Mouse (Mus musculus): Measurements from ENCODE around the gene Nop14. TPM values are rescaled to one million over a fixed set of nuclear protein-coding genes. Genes with fewer than 3 reads are reported as not detected.

The Nop14 gene
- 34.9 and 35.5 TPM in 2 replicates for polyA plus RNA-seq (2014; fragmentation: Nextera tagmentation; extraction: Ambion mirVana)

DNA sequence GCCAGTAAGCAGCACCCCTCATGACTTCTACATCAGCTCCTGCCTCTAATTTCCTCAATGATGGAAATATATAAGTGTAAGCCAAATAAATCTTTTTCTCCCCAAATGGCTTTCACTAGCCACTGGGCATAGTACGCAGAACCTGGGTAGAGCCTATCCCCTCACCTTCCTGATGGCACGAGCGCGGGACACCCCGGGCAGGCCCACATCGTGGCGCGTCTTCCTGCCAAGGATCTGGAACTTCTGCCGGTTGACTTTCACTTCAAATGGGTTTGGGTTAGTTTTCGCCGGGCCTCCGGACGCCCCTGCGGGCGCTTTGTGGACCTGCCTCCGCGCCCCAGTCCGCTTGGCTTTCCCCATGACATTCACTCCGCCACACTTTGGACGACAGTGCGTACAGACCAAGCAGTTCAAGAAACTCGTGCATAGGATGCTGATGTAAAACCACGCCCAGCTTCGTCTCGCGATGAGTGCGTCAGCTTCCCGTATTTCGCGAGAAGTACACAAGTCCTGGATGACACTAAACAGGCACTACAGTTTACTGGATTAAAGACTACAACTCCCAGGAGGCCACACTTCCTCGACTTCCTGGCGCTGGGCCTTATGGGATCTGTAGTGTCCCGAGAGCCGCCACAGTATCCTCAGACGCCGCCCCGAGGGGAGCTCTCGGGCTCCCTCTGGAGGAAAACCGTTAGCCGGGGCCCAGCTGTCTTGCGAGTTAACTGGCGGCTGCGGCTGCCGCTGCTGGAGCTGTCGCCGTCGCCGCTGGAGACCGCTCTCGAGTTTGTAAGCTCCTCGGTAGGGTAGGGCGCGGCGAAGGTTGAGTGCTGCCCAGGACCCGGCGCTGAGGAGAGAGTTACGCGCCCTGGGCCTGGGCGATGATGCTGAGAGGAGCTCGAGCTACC, at the start of gene Nop14, which contains the start of gene Grk4:
Gene Nop14, minus strand, starts transcription at position 463 of the 905 bp plus-strand sequence.
Gene Grk4, plus strand, starts transcription at position 694 of the 905 bp plus-strand sequence.
- Histone ChIP-seq H3K9me3 (ENCODE audit: control insufficient read depth, low read length) (no peaks in the 10 kb centered on the region), H3K4me3 (ENCODE audit: low read depth, low read length) (peak within 1 kb of the TSS; percentile 54), H3K27me3 (ENCODE audit: control insufficient read depth, insufficient read depth, low read length) (no peaks in the 10 kb centered on the region), H3K36me3 (ENCODE audit: control insufficient read depth, insufficient read depth, low read length) (peaks cover 8% of the 10 kb centered on the region; the same call in 1 of the 2 replicates), H3K27ac (ENCODE audit: low read depth, low read length) (peak within 1 kb of the TSS; percentile 76), H3K9ac (ENCODE audit: low read length) (peak within 1 kb of the TSS; percentile 68), H3K4me1 (ENCODE audit: control insufficient read depth, insufficient read depth, low read length) (peaks cover 9% of the 10 kb centered on the region), H3K4me2 (peak within 1 kb of the TSS; percentile 59)
- ATAC-seq (ENCODE audit: low FRiP score): peak; percentile 100
- peak; percentile 100 for DNase-seq (ENCODE audit: low spot score, missing footprints)
- under 1% methylated on average over 60 of the region's 60 CpGs for WGBS

DNA sequence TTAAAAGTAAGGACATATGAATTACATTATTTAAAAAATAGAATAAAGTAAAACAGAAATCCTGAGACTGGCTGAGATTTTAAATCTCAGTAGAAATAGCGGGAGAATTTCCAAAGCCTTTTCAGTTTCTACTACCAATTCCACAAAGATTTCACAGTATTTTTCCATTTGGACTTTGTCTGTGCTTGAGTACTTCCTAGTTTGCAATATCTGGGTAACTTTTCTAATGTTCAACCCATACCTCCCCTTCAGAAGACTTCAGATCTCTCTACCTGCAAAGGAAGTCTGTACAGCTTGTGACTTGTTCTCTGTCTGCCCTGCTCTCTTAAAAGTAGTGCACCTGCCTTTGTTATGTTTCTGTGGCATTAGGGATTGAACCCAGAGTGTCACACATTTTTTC, 48.5 kb upstream of the Nop14 start:
- Histone ChIP-seq H3K4me3 (ENCODE audit: low read depth, low read length) (no peak overlapping the region), H3K27me3 (ENCODE audit: control insufficient read depth, insufficient read depth, low read length) (no peaks in the 10 kb centered on the region), H3K27ac (ENCODE audit: low read depth, low read length) (no peak overlapping the region), H3K4me1 (ENCODE audit: control insufficient read depth, insufficient read depth, low read length) (no peaks in the 10 kb centered on the region), H3K4me2 (no peak overlapping the region), H3K36me3 (ENCODE audit: control insufficient read depth, insufficient read depth, low read length) (no peaks in the 10 kb centered on the region), H3K9me3 (ENCODE audit: control insufficient read depth, low read length) (no peaks in the 10 kb centered on the region), H3K9ac (ENCODE audit: low read length) (no peak overlapping the region)
- no peak for DNase-seq (ENCODE audit: low spot score, missing footprints)
- ATAC-seq (ENCODE audit: low FRiP score): no peak
- 100% methylated on average over 1 of the region's 1 CpGs for WGBS

DNA sequence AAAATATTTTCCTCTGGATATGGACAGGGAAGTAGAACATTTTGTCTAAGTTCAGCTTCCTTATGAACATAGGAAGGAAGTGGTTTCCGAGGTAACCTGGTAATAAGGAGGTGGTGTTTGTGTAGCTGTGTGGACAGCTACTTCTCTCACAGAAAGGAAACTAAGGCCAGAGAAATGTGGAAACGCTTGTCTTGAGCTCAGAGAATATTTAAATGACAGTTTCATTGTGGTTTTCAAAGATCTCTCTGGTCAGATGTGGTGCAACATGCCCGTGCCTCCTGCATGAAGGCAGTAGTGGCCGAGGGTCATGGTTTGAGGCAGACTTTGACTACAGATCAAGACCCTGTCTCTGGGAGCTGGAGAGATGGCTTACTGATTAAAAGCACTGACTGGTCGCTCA, 35.6 kb upstream of the Nop14 start:
- H3K9me3 ChIP-seq (ENCODE audit: control insufficient read depth, low read length): no peaks in the 10 kb centered on the region
- no peaks in the 10 kb centered on the region for H3K36me3 ChIP-seq (ENCODE audit: control insufficient read depth, insufficient read depth, low read length)
- H3K4me2 ChIP-seq: no peak overlapping the region
- ATAC-seq (ENCODE audit: low FRiP score) (no peak), DNase-seq (ENCODE audit: low spot score, missing footprints) (no peak)
- no peak overlapping the region for H3K9ac ChIP-seq (ENCODE audit: low read length)
- 76% methylated on average over 5 of the region's 5 CpGs for WGBS
- no peaks in the 10 kb centered on the region for H3K27me3 ChIP-seq (ENCODE audit: control insufficient read depth, insufficient read depth, low read length)
- H3K4me3 ChIP-seq (ENCODE audit: low read depth, low read length): no peak overlapping the region
- no peak overlapping the region for H3K27ac ChIP-seq (ENCODE audit: low read depth, low read length)
- H3K4me1 ChIP-seq (ENCODE audit: control insufficient read depth, insufficient read depth, low read length): no peaks in the 10 kb centered on the region

DNA sequence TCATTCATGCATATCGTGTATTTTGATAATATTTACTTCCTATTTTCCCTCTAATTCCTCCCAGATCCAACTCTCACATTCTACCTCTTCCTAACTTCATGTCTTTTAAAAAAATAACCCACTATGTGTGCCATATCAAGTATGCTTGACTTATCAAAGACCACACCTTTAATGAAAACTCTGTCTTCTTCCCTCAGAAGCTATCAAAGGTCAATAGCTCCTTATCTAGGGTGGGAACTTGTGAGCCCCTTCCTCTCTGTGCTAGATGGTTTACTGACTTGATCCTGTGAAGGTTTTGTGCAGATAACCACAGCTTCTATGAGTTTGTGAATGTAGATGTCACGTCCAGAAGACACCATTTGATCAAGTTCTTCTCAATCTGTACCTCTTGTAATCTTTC, 32.8 kb upstream of the Nop14 start:
- Histone ChIP-seq H3K9ac (ENCODE audit: low read length) (no peak overlapping the region), H3K9me3 (ENCODE audit: control insufficient read depth, low read length) (no peaks in the 10 kb centered on the region), H3K4me1 (ENCODE audit: control insufficient read depth, insufficient read depth, low read length) (no peaks in the 10 kb centered on the region), H3K36me3 (ENCODE audit: control insufficient read depth, insufficient read depth, low read length) (no peaks in the 10 kb centered on the region), H3K4me2 (no peak overlapping the region), H3K27me3 (ENCODE audit: control insufficient read depth, insufficient read depth, low read length) (no peaks in the 10 kb centered on the region), H3K27ac (ENCODE audit: low read depth, low read length) (no peak overlapping the region), H3K4me3 (ENCODE audit: low read depth, low read length) (no peak overlapping the region)
- 66% methylated on average over 2 of the region's 2 CpGs for WGBS
- ATAC-seq (ENCODE audit: low FRiP score) (no peak), DNase-seq (ENCODE audit: low spot score, missing footprints) (no peak)

- no peaks in the 10 kb centered on the region for H3K27me3 ChIP-seq (ENCODE audit: control insufficient read depth, insufficient read depth, low read length)
- no peaks in the 10 kb centered on the region for H3K4me1 ChIP-seq (ENCODE audit: control insufficient read depth, insufficient read depth, low read length)
- no peak overlapping the region for H3K4me2 ChIP-seq
- H3K4me3 ChIP-seq (ENCODE audit: low read depth, low read length): no peak overlapping the region
- ATAC-seq (ENCODE audit: low FRiP score): no peak
- no peak for DNase-seq (ENCODE audit: low spot score, missing footprints)
- H3K27ac ChIP-seq (ENCODE audit: low read depth, low read length): no peak overlapping the region
- no peak overlapping the region for H3K9ac ChIP-seq (ENCODE audit: low read length)
- WGBS: 98% methylated on average over 1 of the region's 1 CpGs
- no peaks in the 10 kb centered on the region for H3K36me3 ChIP-seq (ENCODE audit: control insufficient read depth, insufficient read depth, low read length)
- no peaks in the 10 kb centered on the region for H3K9me3 ChIP-seq (ENCODE audit: control insufficient read depth, low read length)
Observed at GRCm38 (mm10) chr5:34689868-34690267, 29.9 kb upstream of the Nop14 start.

GRCm38 (mm10) chr5:34670280-34670679, 10.3 kb upstream of the Nop14 start:
- ATAC-seq (ENCODE audit: low FRiP score) (no peak), DNase-seq (ENCODE audit: low spot score, missing footprints) (no peak)
- no peaks in the 10 kb centered on the region for H3K36me3 ChIP-seq (ENCODE audit: control insufficient read depth, insufficient read depth, low read length)

GRCm38 (mm10) chr5:34669493-34669892, 9.5 kb upstream of the Nop14 start:
- Histone ChIP-seq H3K27ac (ENCODE audit: low read depth, low read length) (no peak overlapping the region), H3K9me3 (ENCODE audit: control insufficient read depth, low read length) (no peaks in the 10 kb centered on the region), H3K4me3 (ENCODE audit: low read depth, low read length) (no peak overlapping the region), H3K4me2 (no peak overlapping the region), H3K36me3 (ENCODE audit: control insufficient read depth, insufficient read depth, low read length) (no peaks in the 10 kb centered on the region), H3K4me1 (ENCODE audit: control insufficient read depth, insufficient read depth, low read length) (no peaks in the 10 kb centered on the region), H3K9ac (ENCODE audit: low read length) (no peak overlapping the region), H3K27me3 (ENCODE audit: control insufficient read depth, insufficient read depth, low read length) (no peaks in the 10 kb centered on the region)
- ATAC-seq (ENCODE audit: low FRiP score) (no peak), DNase-seq (ENCODE audit: low spot score, missing footprints) (no peak)
- 71% methylated on average over 2 of the region's 2 CpGs for WGBS

More at GRCm38 (mm10) chr5:34670280-34670679, 10.3 kb upstream of the Nop14 start:
- 81% methylated on average over 4 of the region's 4 CpGs for WGBS
- Histone ChIP-seq H3K9ac (ENCODE audit: low read length) (no peak overlapping the region), H3K4me2 (no peak overlapping the region), H3K4me1 (ENCODE audit: control insufficient read depth, insufficient read depth, low read length) (no peaks in the 10 kb centered on the region), H3K9me3 (ENCODE audit: control insufficient read depth, low read length) (no peaks in the 10 kb centered on the region), H3K27ac (ENCODE audit: low read depth, low read length) (no peak overlapping the region), H3K27me3 (ENCODE audit: control insufficient read depth, insufficient read depth, low read length) (no peaks in the 10 kb centered on the region), H3K4me3 (ENCODE audit: low read depth, low read length) (no peak overlapping the region)

DNA sequence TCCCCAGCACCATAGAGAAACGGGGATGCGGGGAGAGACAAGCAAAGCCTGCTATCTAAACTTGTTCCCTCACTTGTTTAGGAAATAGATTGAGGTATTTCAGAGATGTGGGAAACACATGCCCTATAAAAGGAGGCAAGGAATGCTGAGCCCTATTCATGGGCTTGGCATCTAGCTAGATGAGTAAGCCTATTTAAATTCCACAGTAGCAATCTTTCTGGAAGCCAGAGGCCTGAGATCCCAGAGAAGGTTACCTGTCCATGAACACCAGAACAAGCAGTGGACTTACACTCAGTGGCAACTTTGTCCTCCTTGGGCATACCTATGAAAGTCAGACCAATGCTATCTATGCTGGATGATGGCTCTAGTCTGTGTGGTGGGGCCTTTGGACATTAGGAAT, 3.3 kb upstream of the Nop14 start:
- Histone ChIP-seq H3K4me2 (no peak overlapping the region), H3K4me1 (ENCODE audit: control insufficient read depth, insufficient read depth, low read length) (peaks cover 9% of the 10 kb centered on the region), H3K27me3 (ENCODE audit: control insufficient read depth, insufficient read depth, low read length) (no peaks in the 10 kb centered on the region), H3K27ac (ENCODE audit: low read depth, low read length) (no peak overlapping the region), H3K9ac (ENCODE audit: low read length) (no peak overlapping the region), H3K36me3 (ENCODE audit: control insufficient read depth, insufficient read depth, low read length) (no peaks in the 10 kb centered on the region), H3K9me3 (ENCODE audit: control insufficient read depth, low read length) (no peaks in the 10 kb centered on the region), H3K4me3 (ENCODE audit: low read depth, low read length) (no peak overlapping the region)
- ATAC-seq (ENCODE audit: low FRiP score): no peak
- WGBS: 98% methylated on average over 2 of the region's 2 CpGs
- no peak for DNase-seq (ENCODE audit: low spot score, missing footprints)

DNA sequence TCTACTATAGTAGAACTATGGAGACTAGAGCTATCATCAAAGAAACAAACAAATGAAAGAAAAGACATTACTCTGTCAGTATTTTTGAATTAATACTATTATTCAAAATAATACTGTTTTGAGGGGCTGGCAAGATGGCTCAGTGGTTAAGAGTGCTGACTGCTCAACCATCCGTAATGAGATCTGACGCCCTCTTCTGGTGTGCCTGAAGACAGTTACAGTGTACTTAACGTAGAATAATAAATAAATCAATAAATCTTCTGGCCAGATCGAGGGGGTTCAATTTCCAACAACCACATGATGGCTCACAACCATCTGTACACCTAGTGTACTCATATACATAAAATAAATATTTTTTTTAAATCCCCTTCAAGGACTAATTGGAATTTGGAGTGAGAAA, 2.0 kb upstream of the Nop14 start:
- ATAC-seq (ENCODE audit: low FRiP score) (no peak), DNase-seq (ENCODE audit: low spot score, missing footprints) (no peak)
- 81% methylated on average over 4 of the region's 4 CpGs for WGBS
- Histone ChIP-seq H3K9me3 (ENCODE audit: control insufficient read depth, low read length) (no peaks in the 10 kb centered on the region), H3K27ac (ENCODE audit: low read depth, low read length) (no peak overlapping the region), H3K36me3 (ENCODE audit: control insufficient read depth, insufficient read depth, low read length) (no peaks in the 10 kb centered on the region), H3K4me1 (ENCODE audit: control insufficient read depth, insufficient read depth, low read length) (peaks cover 9% of the 10 kb centered on the region), H3K27me3 (ENCODE audit: control insufficient read depth, insufficient read depth, low read length) (no peaks in the 10 kb centered on the region), H3K9ac (ENCODE audit: low read length) (no peak overlapping the region), H3K4me3 (ENCODE audit: low read depth, low read length) (no peak overlapping the region), H3K4me2 (no peak overlapping the region)
